ENCODE assay signal across 8 mouse cellular contexts in genomic region chr17:17375581-17375980, GRCm38 (mm10). TPM values are rescaled to one million over a fixed set of nuclear protein-coding genes. Genes with fewer than 3 reads are reported as not detected.
DNase-seq lines count a peak whose midpoint lies in the region; ATAC-seq and TF ChIP-seq lines count a peak whose summit lies in the region.

No protein-coding gene starts in this region.

- no peak overlapping the region for H3K9ac ChIP-seq in kidney, embryonic 15.5 days
- H3K9ac ChIP-seq in embryonic facial prominence, embryonic 13.5 days, result peak overlapping the region; percentile 89
- no peak overlapping the region for H3K9ac ChIP-seq in neural tube, embryonic 12.5 days

- ATAC-seq in kidney, embryonic 15.5 days (replicated peaks; ENCODE audit: low FRiP score), result no peak
- ATAC-seq in embryonic facial prominence, embryonic 13.5 days (ENCODE audit: insufficient number of reproducible peaks, insufficient read depth, low FRiP score, low TSS enrichment, low read depth), result no peak
- no peak for ATAC-seq in neural tube, embryonic 12.5 days (ENCODE audit: low FRiP score, low read depth)
- ATAC-seq in monocyte, adult 5-6 weeks (replicated peaks; ENCODE audit: insufficient number of reproducible peaks, low FRiP score, low TSS enrichment, poor library complexity, severe bottlenecking), result no peak

- no peak overlapping the region for H3K27ac ChIP-seq in kidney, embryonic 15.5 days
- no peak overlapping the region for H3K27ac ChIP-seq in kidney, adult 2 months (ENCODE audit: insufficient read depth, low read depth, low read length)
- H3K27ac ChIP-seq in embryonic facial prominence, embryonic 13.5 days, result no peak overlapping the region
- no peak overlapping the region for H3K27ac ChIP-seq in limb, embryonic 10.5 days
- no peak overlapping the region for H3K27ac ChIP-seq in neural tube, embryonic 12.5 days

- H3K4me1 ChIP-seq in kidney, embryonic 15.5 days, result peaks cover 12% of the 10 kb centered on the region
- 0 out of 2 replicates have a peak, but pooled peaks cover 3% of the 10 kb centered on the region for H3K4me1 ChIP-seq in kidney, adult 2 months (ENCODE audit: control insufficient read depth, insufficient read depth, low read length)
- peaks cover 11% of the 10 kb centered on the region for H3K4me1 ChIP-seq in embryonic facial prominence, embryonic 13.5 days
- H3K4me1 ChIP-seq in limb, embryonic 10.5 days, result peaks cover 10% of the 10 kb centered on the region
- no peaks in the 10 kb centered on the region; the same call in 1 of the 2 replicates for H3K4me1 ChIP-seq in neural tube, embryonic 12.5 days

- TF ChIP-seq CTCF in kidney, adult 2 months (conservative IDR thresholded peaks at IDR 0.05; ENCODE audit: insufficient read depth, insufficient read length, low read depth, low read length), result no peak

- H3K36me3 ChIP-seq in kidney, embryonic 15.5 days, result peaks cover 22% of the 10 kb centered on the region
- no peaks in the 10 kb centered on the region; the same call in 1 of the 2 replicates for H3K36me3 ChIP-seq in kidney, adult 2 months (ENCODE audit: control insufficient read depth, insufficient read depth, low read length)
- H3K36me3 ChIP-seq in embryonic facial prominence, embryonic 13.5 days, result peaks cover 16% of the 10 kb centered on the region
- peaks cover 41% of the 10 kb centered on the region for H3K36me3 ChIP-seq in limb, embryonic 10.5 days
- H3K36me3 ChIP-seq in neural tube, embryonic 12.5 days, result peaks cover 10% of the 10 kb centered on the region

- 80% methylated on average over 3 of the region's 3 CpGs for WGBS in kidney, embryonic 15.5 days
- 71% methylated on average over 3 of the region's 3 CpGs for WGBS in kidney, adult 2 months
- WGBS in embryonic facial prominence, embryonic 13.5 days, result 88% methylated on average over 3 of the region's 3 CpGs
- WGBS in limb, embryonic 10.5 days, result 89% methylated on average over 3 of the region's 3 CpGs
- WGBS in neural tube, embryonic 12.5 days, result 95% methylated on average over 3 of the region's 3 CpGs

- peak overlapping the region; percentile 69 for H3K4me2 ChIP-seq in kidney, embryonic 15.5 days
- peak overlapping the region; percentile 75 for H3K4me2 ChIP-seq in embryonic facial prominence, embryonic 13.5 days
- H3K4me2 ChIP-seq in neural tube, embryonic 12.5 days (replicated peaks), result peak overlapping the region; percentile 71

- TF ChIP-seq POLR2A in kidney, adult 2 months (IDR thresholded peaks at IDR 0.05; ENCODE audit: low read depth, low read length), result no peak

- peak overlapping the region; percentile 60 for H3K4me3 ChIP-seq in kidney, embryonic 15.5 days (replicated peaks)
- H3K4me3 ChIP-seq in kidney, adult 2 months (ENCODE audit: insufficient read depth, low read depth, low read length), result no peak overlapping the region
- peak overlapping the region; percentile 76 for H3K4me3 ChIP-seq in embryonic facial prominence, embryonic 13.5 days
- peak overlapping the region; percentile 66 for H3K4me3 ChIP-seq in limb, embryonic 10.5 days
- no peak overlapping the region for H3K4me3 ChIP-seq in neural tube, embryonic 12.5 days

- H3K27me3 ChIP-seq in kidney, embryonic 15.5 days, result no peaks in the 10 kb centered on the region
- H3K27me3 ChIP-seq in kidney, adult 2 months (replicated peaks; ENCODE audit: control insufficient read depth, insufficient read depth, low read length), result no peaks in the 10 kb centered on the region
- H3K27me3 ChIP-seq in embryonic facial prominence, embryonic 13.5 days, result no peaks in the 10 kb centered on the region
- no peaks in the 10 kb centered on the region for H3K27me3 ChIP-seq in limb, embryonic 10.5 days (ENCODE audit: low read depth, poor library complexity, severe bottlenecking)
- H3K27me3 ChIP-seq in neural tube, embryonic 12.5 days (replicated peaks), result no peaks in the 10 kb centered on the region

- H3K9me3 ChIP-seq in kidney, embryonic 15.5 days (replicated peaks), result no peaks in the 10 kb centered on the region
- H3K9me3 ChIP-seq in embryonic facial prominence, embryonic 13.5 days, result no peaks in the 10 kb centered on the region
- no peaks in the 10 kb centered on the region for H3K9me3 ChIP-seq in limb, embryonic 10.5 days (replicated peaks)
- no peaks in the 10 kb centered on the region for H3K9me3 ChIP-seq in neural tube, embryonic 12.5 days

- no peak for DNase-seq in kidney, adult 2 months
- DNase-seq in limb, embryonic 10.5 days (ENCODE audit: low spot score), result no peak
- no peak for DNase-seq in frontal cortex, postnatal 25 days (ENCODE audit: low spot score in 2 of 2)
- no peak for DNase-seq in left cerebral cortex, adult 11 months (ENCODE audit: low spot score)

RNA-seq across cellular contexts. Expression of gene Riok2, which starts 1.5 kb away (rescaled TPM):
- polyA plus RNA-seq in kidney, embryonic 15.5 days (2015; fragmentation: Nextera tagmentation; extraction: Ambion mirVana), result 32.7 and 33.7 TPM in 2 replicates
- 8.0 and 9.4 TPM in 2 replicates for polyA plus RNA-seq in kidney, adult 2 months (2012; rRNA removed)
- polyA plus RNA-seq in embryonic facial prominence, embryonic 13.5 days (2015; fragmentation: Nextera tagmentation; extraction: Ambion mirVana), result 31.4 and 33.9 TPM in 2 replicates
- polyA plus RNA-seq in limb, embryonic 10.5 days (2016; fragmentation: Nextera tagmentation; extraction: Ambion mirVana), result 36.6 and 38.8 TPM in 2 replicates
- 27.5 and 27.9 TPM in 2 replicates for polyA plus RNA-seq in neural tube, embryonic 12.5 days (2016; fragmentation: Nextera tagmentation; extraction: Ambion mirVana)
- 18.5 to 39.8 TPM (median 21.4 TPM) in 3 replicates for total RNA-seq in monocyte, adult 5-6 weeks (2017)

RNA-seq across cellular contexts. Expression of gene Lix1, which starts 26.9 kb away (rescaled TPM):
- polyA plus RNA-seq in kidney, embryonic 15.5 days (2015; fragmentation: Nextera tagmentation; extraction: Ambion mirVana), result 5.8 and 8.5 TPM in 2 replicates
- polyA plus RNA-seq in kidney, adult 2 months (2012; rRNA removed), result 0.94 and 1.0 TPM in 2 replicates
- polyA plus RNA-seq in embryonic facial prominence, embryonic 13.5 days (2015; fragmentation: Nextera tagmentation; extraction: Ambion mirVana), result 22.5 and 46.4 TPM in 2 replicates
- polyA plus RNA-seq in limb, embryonic 10.5 days (2016; fragmentation: Nextera tagmentation; extraction: Ambion mirVana), result 216 and 262 TPM in 2 replicates
- polyA plus RNA-seq in neural tube, embryonic 12.5 days (2016; fragmentation: Nextera tagmentation; extraction: Ambion mirVana), result 20.3 and 26.8 TPM in 2 replicates
- not detected in 3 replicates for total RNA-seq in monocyte, adult 5-6 weeks (2017)

Comparison
In these comparisons a context has a peak if more than half of its experiments do, and no peak if none do; other contexts are left out.
1. H3K4me3 ChIP-seq: peak in kidney, embryonic 15.5 days (single experiment), embryonic facial prominence, embryonic 13.5 days (single experiment) and limb, embryonic 10.5 days (single experiment); none in kidney, adult 2 months (single experiment) and neural tube, embryonic 12.5 days (single experiment).
2. Peak in every context shown above with its lines, with median percentiles within 50 percentile points of each other: H3K4me2 ChIP-seq.